Mouse (Mus musculus) stomach, postnatal 0 days (tissue): ENCODE measurements around the gene Cd28. TPM values are rescaled to one million over a fixed set of nuclear protein-coding genes. Genes with fewer than 3 reads are reported as not detected.

Experiments used
- ATAC-seq: fragments of 200-750 bp; cut with Nextera tagmentation; 2 replicates; pipeline ENCODE4 v1.8.0; 2017; ENCODE audit not compliant: low FRiP score, low TSS enrichment
- DNase-seq: peaks from one replicate; pipeline ENCODE4 v3.0.0-alpha.2; 2016; ENCODE audit warnings: low spot score
- H3K27ac ChIP-seq: fragments of 300-500 bp; sonication (generic); replicated peaks from 2 replicates; pipeline ENCODE4 v1.5.1; 2014; ENCODE audit warnings: mild to moderate bottlenecking, control low read depth
- H3K27me3 ChIP-seq: fragments of 300-500 bp; sonication (generic); 2 replicates; pipeline ENCODE4 v1.6.1; 2014; ENCODE audit warnings: low read length; ENCODE audit not compliant: control insufficient read depth, insufficient read depth
- H3K36me3 ChIP-seq: fragments of 300-500 bp; sonication (generic); 2 replicates; pipeline ENCODE4 v1.6.1; 2014; ENCODE audit warnings: low read length, mixed read lengths; ENCODE audit not compliant: control insufficient read depth, insufficient read depth
- H3K4me1 ChIP-seq: fragments of 300-500 bp; sonication (generic); replicated peaks from 2 replicates; pipeline ENCODE4 v1.6.1; 2014; ENCODE audit warnings: antibody characterized with exemption; ENCODE audit not compliant: control insufficient read depth, insufficient read depth
- H3K4me2 ChIP-seq: fragments of 300-500 bp; sonication (generic); replicated peaks from 2 replicates; pipeline ENCODE4 v1.6.1; 2014; ENCODE audit warnings: low read depth, mild to moderate bottlenecking, control low read depth, moderate library complexity
- H3K4me3 ChIP-seq: fragments of 300-500 bp; sonication (generic); 2 replicates; pipeline ENCODE4 v1.5.1; 2014; ENCODE audit warnings: low read depth, low read length, control low read depth
- H3K9ac ChIP-seq: fragments of 300-500 bp; sonication (generic); 2 replicates; pipeline ENCODE4 v1.6.1; 2014; ENCODE audit warnings: mild to moderate bottlenecking, low read length, control low read depth, mixed read lengths
- H3K9me3 ChIP-seq: fragments of 300-500 bp; sonication (generic); 2 replicates; pipeline ENCODE4 v1.6.1; 2016; ENCODE audit warnings: low read length; ENCODE audit not compliant: control insufficient read depth
- CTCF ChIP-seq: IDR thresholded peaks from 2 replicates; pipeline ENCODE4 v1.5.1; 2016; ENCODE audit warnings: antibody characterized with exemption, low read depth, mild to moderate bottlenecking, moderate library complexity
- EP300 ChIP-seq: optimal IDR thresholded peaks from 2 replicates; pipeline ENCODE3; 2016; ENCODE audit warnings: antibody characterized with exemption
- WGBS: fragments of 180-500 bp; shearing (Covaris S2); extraction: QIAGEN DNeasy Blood & Tissue Kit; methylation state at CpG from one replicate; pipeline ENCODE4 v1.1.7; 2014; 5-methylcytosine and 5-hydroxymethylcytosine counted together
- polyA plus RNA-seq: library from polyadenylated mRNA; unstranded; fragments of >200 nt; fragmentation: Nextera tagmentation; extraction: Ambion mirVana; gene quantifications from 2 replicates; pipeline ENCODE4 v1.2.1, GENCODE M21; 2015

Cd28 gene
- polyA plus RNA-seq, 1 experiment from 2014 or later = 0.06 TPM

GRCm38 (mm10) chr1:60759563-60760335, 43.1 kb downstream of the Cd28 start:
- Histone ChIP-seq H3K4me2 (no peak overlapping the region), H3K27me3 (no peaks in the 10 kb centered on the region), H3K4me1 (no peaks in the 10 kb centered on the region), H3K9ac (no peak overlapping the region), H3K4me3 (no peak overlapping the region), H3K27ac (no peak overlapping the region), H3K9me3 (no peaks in the 10 kb centered on the region), H3K36me3 (no peaks in the 10 kb centered on the region)
- ATAC-seq (no peak), DNase-seq (no peak)
- TF ChIP-seq EP300 (no peak), CTCF (no peak)
- 59% methylated on average over 7 of the region's 7 CpGs for WGBS

- no peaks in the 10 kb centered on the region for H3K36me3 ChIP-seq
- ATAC-seq (no peak), DNase-seq (no peak)
- no peak overlapping the region for H3K4me2 ChIP-seq
- no peaks in the 10 kb centered on the region for H3K27me3 ChIP-seq
- H3K27ac ChIP-seq = no peak overlapping the region
- H3K4me1 ChIP-seq = no peaks in the 10 kb centered on the region
- no peak overlapping the region for H3K9ac ChIP-seq
- no peaks in the 10 kb centered on the region for H3K9me3 ChIP-seq
- TF ChIP-seq EP300 (no peak), CTCF (no peak)
- H3K4me3 ChIP-seq = no peak overlapping the region
- 55% methylated on average over 3 of the region's 3 CpGs for WGBS
Measured at GRCm38 (mm10) chr1:60760475-60760874, 43.9 kb downstream of the Cd28 start.

GRCm38 (mm10) chr1:60761528-60762171, 45.0 kb downstream of the Cd28 start:
- no peak overlapping the region for H3K9ac ChIP-seq
- H3K9me3 ChIP-seq = no peaks in the 10 kb centered on the region
- no peak for TF ChIP-seq EP300
- no peaks in the 10 kb centered on the region for H3K27me3 ChIP-seq
- H3K36me3 ChIP-seq = no peaks in the 10 kb centered on the region
- WGBS = 96% methylated on average over 3 of the region's 3 CpGs
- DNase-seq (no peak), ATAC-seq (no peak)
- H3K4me1 ChIP-seq = no peaks in the 10 kb centered on the region
- H3K27ac ChIP-seq = no peak overlapping the region
- no peak overlapping the region for H3K4me3 ChIP-seq
- no peak overlapping the region for H3K4me2 ChIP-seq

- Histone ChIP-seq H3K36me3 (no peaks in the 10 kb centered on the region), H3K4me1 (no peaks in the 10 kb centered on the region), H3K9me3 (no peaks in the 10 kb centered on the region), H3K4me3 (no peak overlapping the region), H3K4me2 (no peak overlapping the region), H3K27ac (no peak overlapping the region), H3K9ac (no peak overlapping the region), H3K27me3 (no peaks in the 10 kb centered on the region)
- DNase-seq = no peak
- 85% methylated on average over 1 of the region's 1 CpGs for WGBS
- TF ChIP-seq CTCF (no peak), EP300 (no peak)
- ATAC-seq = no peak
Measured at GRCm38 (mm10) chr1:60762451-60762850, 45.9 kb downstream of the Cd28 start.

GRCm38 (mm10) chr1:60762916-60763315, 46.3 kb downstream of the Cd28 start:
- H3K36me3 ChIP-seq = no peaks in the 10 kb centered on the region
- no peak overlapping the region for H3K9ac ChIP-seq
- H3K27ac ChIP-seq = no peak overlapping the region
- no peak for ATAC-seq
- no peaks in the 10 kb centered on the region for H3K27me3 ChIP-seq
- no peak overlapping the region for H3K4me3 ChIP-seq
- TF ChIP-seq CTCF (no peak), EP300 (no peak)
- 82% methylated on average over 20 of the region's 20 CpGs for WGBS
- no peak overlapping the region for H3K4me2 ChIP-seq
- no peaks in the 10 kb centered on the region for H3K4me1 ChIP-seq
- no peaks in the 10 kb centered on the region for H3K9me3 ChIP-seq
- no peak for DNase-seq

- TF ChIP-seq EP300 (no peak), CTCF (no peak)
- Histone ChIP-seq H3K9me3 (no peaks in the 10 kb centered on the region), H3K4me3 (no peak overlapping the region), H3K9ac (no peak overlapping the region), H3K4me2 (no peak overlapping the region), H3K36me3 (no peaks in the 10 kb centered on the region), H3K4me1 (no peaks in the 10 kb centered on the region), H3K27ac (no peak overlapping the region), H3K27me3 (no peaks in the 10 kb centered on the region)
- 92% methylated on average over 7 of the region's 7 CpGs for WGBS
- no peak for ATAC-seq
- no peak for DNase-seq
Measured at GRCm38 (mm10) chr1:60771771-60772170, 55.2 kb downstream of the Cd28 start.
